Mouse (Mus musculus) forebrain, embryonic 14.5 days (tissue): ENCODE data around the gene Mpnd. TPM values are rescaled to one million over a fixed set of nuclear protein-coding genes. Genes with fewer than 3 reads are reported as not detected.
A peak's percentile ranks its signal among the peaks of the same experiment; 100 is the strongest.

Experiments
- ATAC-seq: fragments of 200-750 bp; cut with Nextera tagmentation; 2 replicates; pipeline ENCODE4 v1.8.0; 2017; ENCODE audit warnings: mild to moderate bottlenecking, moderate library complexity
- DNase-seq: peaks from one replicate; pipeline ENCODE4 v3.0.0-alpha.2; 2015; ENCODE audit warnings: low spot score
- H3K27ac ChIP-seq: fragments of 300-500 bp; sonication (generic); 2 replicates; pipeline ENCODE4 v1.5.1; 2014; ENCODE audit warnings: low read depth, mild to moderate bottlenecking, control low read depth, low read length, moderate library complexity
- H3K27me3 ChIP-seq: fragments of 300-500 bp; sonication (generic); replicated peaks from 2 replicates; pipeline ENCODE4 v1.6.1; 2014; ENCODE audit warnings: low read length, control low read depth, mixed read lengths; ENCODE audit not compliant: control insufficient read depth, insufficient read depth
- H3K36me3 ChIP-seq: fragments of 300-500 bp; sonication (generic); 2 replicates; pipeline ENCODE4 v1.6.1; 2014; ENCODE audit warnings: low read length, control low read depth; ENCODE audit not compliant: control insufficient read depth, insufficient read depth
- H3K4me1 ChIP-seq: fragments of 300-500 bp; sonication (generic); 2 replicates; pipeline ENCODE4 v1.6.1; 2014; ENCODE audit warnings: antibody characterized with exemption, low read length, control low read depth; ENCODE audit not compliant: control insufficient read depth, insufficient read depth
- H3K4me2 ChIP-seq: fragments of 300-500 bp; sonication (generic); 2 replicates; pipeline ENCODE4 v1.6.1; 2014; ENCODE audit warnings: mild to moderate bottlenecking, control low read depth, low read length
- H3K4me3 ChIP-seq: fragments of 300-500 bp; sonication (generic); 2 replicates; pipeline ENCODE4 v1.5.1; 2014; ENCODE audit warnings: low read depth, low read length, control low read depth
- H3K9ac ChIP-seq: fragments of 300-500 bp; sonication (generic); 2 replicates; pipeline ENCODE4 v1.6.1; 2014; ENCODE audit warnings: mild to moderate bottlenecking, low read length, control low read depth, moderate library complexity
- H3K9me3 ChIP-seq: fragments of 300-500 bp; sonication (generic); replicated peaks from 2 replicates; pipeline ENCODE4 v1.6.1; 2016; ENCODE audit warnings: low read length, control low read depth, mixed read lengths; ENCODE audit not compliant: control insufficient read depth
- WGBS: fragments of 180-500 bp; shearing (Covaris S2); extraction: QIAGEN DNeasy Blood & Tissue Kit; methylation state at CpG from one replicate; pipeline ENCODE4 v1.1.7; 2014; 5-methylcytosine and 5-hydroxymethylcytosine counted together
- polyA plus RNA-seq: library from polyadenylated mRNA; unstranded; fragments of >200 nt; fragmentation: Nextera tagmentation; extraction: Ambion mirVana; gene quantifications from 2 replicates; pipeline ENCODE4 v1.2.1, GENCODE M21; 2014

Mpnd gene
- polyA plus RNA-seq, 1 experiment from 2014 or later = 170 TPM

DNA sequence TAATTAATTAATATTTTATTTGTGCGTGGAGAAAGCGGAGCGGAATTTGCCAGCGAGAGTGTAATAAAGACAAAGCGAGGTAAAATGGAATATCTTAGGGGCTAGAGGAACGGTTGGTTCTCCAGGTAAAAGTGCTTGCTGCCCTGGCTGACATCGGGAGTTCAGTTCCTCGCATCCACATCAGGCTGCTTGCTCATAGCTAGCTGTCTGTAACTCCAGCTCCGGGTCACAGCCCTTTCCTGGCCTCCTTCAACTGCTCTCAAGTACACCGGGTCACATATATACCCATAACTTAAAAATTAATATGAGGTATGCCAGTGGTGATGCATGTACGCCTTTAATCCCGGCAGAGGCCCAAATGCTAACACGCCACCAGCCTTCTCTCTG is 31.4 kb downstream of the Mpnd start:
- WGBS = 38% methylated on average over 13 of the region's 13 CpGs
- ATAC-seq = peak; percentile 11
- H3K27ac ChIP-seq = no peak overlapping the region

DNA sequence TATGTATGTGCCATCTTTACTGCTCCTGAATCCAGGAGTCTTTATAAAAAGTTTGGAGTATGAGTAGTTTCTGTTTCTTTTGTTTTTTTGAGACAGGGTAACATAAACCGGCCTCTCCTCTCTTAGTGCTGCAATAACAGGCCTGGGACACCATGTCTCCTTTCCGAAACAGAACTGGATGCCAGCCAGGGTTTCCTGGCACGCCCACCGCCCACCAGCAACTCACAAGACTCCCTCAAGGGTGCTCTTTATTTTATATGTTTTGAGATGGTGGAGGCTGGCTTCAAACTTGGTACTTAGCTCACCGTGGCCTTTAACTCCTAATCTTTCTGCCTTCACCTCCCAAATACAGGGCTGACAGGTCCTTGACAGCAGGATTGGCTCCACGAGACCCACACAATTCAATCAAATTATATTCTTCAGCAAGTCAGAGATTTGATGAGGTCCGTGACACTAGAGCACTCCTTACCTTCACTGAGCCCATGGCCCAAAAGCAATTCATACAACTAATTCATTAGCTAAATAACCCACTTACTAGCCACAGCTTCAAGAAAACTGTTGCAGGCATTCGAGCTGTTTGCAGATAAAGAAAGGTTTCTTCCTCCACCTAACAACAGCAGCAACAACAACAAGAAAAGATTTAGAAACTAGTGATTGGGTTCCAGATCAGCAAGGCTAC is 33.2 kb downstream of the Mpnd start:
- peaks cover 13% of the 10 kb centered on the region for H3K4me1 ChIP-seq
- DNase-seq = no peak
- no peak overlapping the region for H3K27ac ChIP-seq
- H3K9me3 ChIP-seq = no peaks in the 10 kb centered on the region
- no peak overlapping the region for H3K4me3 ChIP-seq
- no peak overlapping the region for H3K4me2 ChIP-seq
- WGBS = 83% methylated on average over 8 of the region's 8 CpGs
- no peak for ATAC-seq
- peaks cover 12% of the 10 kb centered on the region for H3K36me3 ChIP-seq
- H3K9ac ChIP-seq = no peak overlapping the region
- H3K27me3 ChIP-seq = no peaks in the 10 kb centered on the region

More for the DNA sequence above, 31.4 kb downstream of the Mpnd start:
- peaks cover 20% of the 10 kb centered on the region for H3K36me3 ChIP-seq
- no peaks in the 10 kb centered on the region for H3K9me3 ChIP-seq
- no peaks in the 10 kb centered on the region for H3K27me3 ChIP-seq
- H3K4me2 ChIP-seq = peak overlapping the region; percentile 30
- H3K9ac ChIP-seq = peak overlapping the region; percentile 35; the same call in 1 of the 2 replicates
- peak overlapping the region; percentile 89 for H3K4me3 ChIP-seq
- no peak for DNase-seq
- peaks cover 13% of the 10 kb centered on the region for H3K4me1 ChIP-seq

DNA sequence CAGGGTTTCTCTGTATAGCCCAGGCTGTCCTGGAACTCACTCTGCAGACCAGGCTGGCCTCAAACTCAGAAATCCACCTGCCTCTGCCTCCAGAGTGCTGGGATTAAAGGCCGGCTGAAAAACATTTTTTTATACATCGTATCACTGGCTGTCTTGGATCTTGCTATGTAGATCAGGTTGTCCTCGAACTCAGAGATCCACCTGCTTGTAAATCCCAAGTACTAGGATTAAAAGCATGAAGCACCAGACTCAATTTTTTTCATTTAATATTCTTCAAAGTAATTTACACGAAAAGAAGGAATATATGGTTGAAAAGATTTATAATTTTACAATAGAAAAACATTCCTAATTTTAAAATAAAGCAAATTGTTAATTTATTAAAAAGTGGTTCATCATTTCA is 33.8 kb downstream of the Mpnd start:
- no peak overlapping the region for H3K27ac ChIP-seq

DNA sequence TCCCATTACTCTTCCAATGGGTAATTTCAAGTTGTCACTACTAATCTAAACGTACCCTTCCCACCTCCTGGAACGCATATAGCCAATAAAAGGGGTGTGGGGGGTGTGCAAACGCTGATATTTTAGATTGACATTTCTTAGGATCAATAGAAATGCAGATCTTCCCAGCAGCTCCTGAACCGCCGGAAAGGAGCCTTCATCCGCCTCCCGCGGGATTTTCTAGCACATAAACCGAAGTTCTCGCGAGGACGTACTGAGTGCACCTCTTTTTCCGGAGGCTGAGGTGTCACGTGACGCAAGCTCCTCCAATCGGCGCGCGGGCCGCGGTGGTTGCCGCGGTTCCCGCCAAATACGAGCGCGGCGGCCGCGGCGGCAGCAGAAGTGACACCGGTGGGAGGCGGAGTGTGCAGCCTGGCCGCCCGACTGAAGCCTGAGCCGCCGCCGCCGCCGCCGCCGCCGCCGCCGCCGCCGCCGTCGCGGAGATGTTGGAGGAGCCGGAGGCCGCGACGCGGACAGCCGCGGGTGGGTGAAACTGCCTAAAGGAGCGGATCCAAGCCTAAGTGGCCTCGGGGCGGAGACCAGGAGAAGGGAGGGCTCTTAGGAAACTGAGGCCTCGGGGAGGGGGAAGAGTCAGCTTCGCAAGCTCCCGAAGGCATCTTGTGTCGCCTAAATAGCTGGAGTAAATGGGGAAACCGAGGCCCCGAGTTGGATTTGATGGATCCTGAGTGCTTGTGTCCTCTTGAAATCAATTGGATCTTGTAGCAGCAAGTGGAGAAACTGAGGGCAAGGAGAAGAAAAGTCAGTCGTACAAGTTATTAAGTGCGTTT is 34.7 kb downstream of the Mpnd start, which contains the start of gene Chaf1a:
Gene Chaf1a (plus strand): TSS at position 410 of the 827 bp plus-strand sequence.
- H3K4me2 ChIP-seq = peak within 1 kb of the TSS; percentile 88
- H3K27ac ChIP-seq = peak within 1 kb of the TSS; percentile 54
- peak; percentile 87 for ATAC-seq
- DNase-seq = peak; percentile 100
- peaks cover 13% of the 10 kb centered on the region for H3K36me3 ChIP-seq
- peaks cover 10% of the 10 kb centered on the region for H3K4me1 ChIP-seq
- H3K9me3 ChIP-seq = no peaks in the 10 kb centered on the region
- H3K4me3 ChIP-seq = peak within 1 kb of the TSS; percentile 75
- under 1% methylated on average over 66 of the region's 68 CpGs for WGBS
- H3K9ac ChIP-seq = peak within 1 kb of the TSS; percentile 72
- no peaks in the 10 kb centered on the region for H3K27me3 ChIP-seq

More for the DNA sequence above, 33.8 kb downstream of the Mpnd start:
- H3K4me1 ChIP-seq = peaks cover 13% of the 10 kb centered on the region
- ATAC-seq (no peak), DNase-seq (no peak)
- H3K4me3 ChIP-seq = peak overlapping the region; percentile 75; the same call in 1 of the 2 replicates
- H3K27me3 ChIP-seq = no peaks in the 10 kb centered on the region
- 79% methylated on average over 4 of the region's 4 CpGs for WGBS
- peak overlapping the region; percentile 54; the same call in 1 of the 2 replicates for H3K4me2 ChIP-seq
- H3K9ac ChIP-seq = no peak overlapping the region
- peaks cover 11% of the 10 kb centered on the region for H3K36me3 ChIP-seq
- H3K9me3 ChIP-seq = no peaks in the 10 kb centered on the region

DNA sequence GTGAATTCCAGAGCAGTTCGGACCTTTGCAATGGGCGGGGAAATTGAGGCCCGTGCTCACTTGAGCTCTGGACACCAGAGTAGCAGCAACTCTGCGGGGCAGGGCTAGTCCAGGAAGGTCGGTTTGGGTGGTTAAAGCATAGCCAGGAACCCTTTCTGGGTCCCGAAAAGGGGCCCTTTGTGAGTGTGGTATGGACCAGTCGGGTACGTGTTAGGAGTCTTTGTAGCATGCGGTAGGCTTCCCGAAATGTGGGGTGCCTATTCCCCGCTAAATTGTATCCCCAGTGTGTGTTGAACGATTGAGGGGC is 35.3 kb downstream of the Mpnd start:
- peak overlapping the region; percentile 75 for H3K4me3 ChIP-seq
- peak overlapping the region; percentile 88 for H3K4me2 ChIP-seq
- H3K4me1 ChIP-seq = peaks cover 5% of the 10 kb centered on the region
- H3K27me3 ChIP-seq = no peaks in the 10 kb centered on the region
- peaks cover 18% of the 10 kb centered on the region for H3K36me3 ChIP-seq
- DNase-seq (no peak), ATAC-seq (no peak)
- 0 out of 2 replicates have a peak overlapping the region, but pooled peaks have one; percentile 54 for H3K27ac ChIP-seq
- H3K9me3 ChIP-seq = no peaks in the 10 kb centered on the region
- under 1% methylated on average over 12 of the region's 12 CpGs for WGBS
- H3K9ac ChIP-seq = peak overlapping the region; percentile 72

DNA sequence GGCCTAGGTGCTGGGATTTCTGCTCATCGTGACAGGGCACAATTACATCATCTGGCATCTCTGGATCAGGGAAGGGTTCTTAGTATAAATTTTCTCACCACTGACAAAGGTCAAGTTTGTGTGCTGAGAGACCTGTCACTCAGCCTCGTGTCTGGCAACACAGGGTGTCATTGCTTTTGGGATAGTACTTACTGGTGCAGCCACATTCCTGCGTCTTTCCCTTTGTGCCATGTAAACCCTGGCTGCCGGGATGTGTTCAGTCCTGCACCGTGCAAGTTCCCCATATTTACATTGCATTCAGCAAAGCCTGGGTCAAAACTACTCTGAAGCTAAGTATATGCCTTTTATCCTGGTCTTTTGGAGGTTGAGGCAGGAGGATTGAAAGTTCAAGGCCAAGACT is 45.9 kb downstream of the Mpnd start:
- Histone ChIP-seq H3K4me2 (no peak overlapping the region), H3K27me3 (no peaks in the 10 kb centered on the region), H3K36me3 (peaks cover 52% of the 10 kb centered on the region), H3K4me3 (no peak overlapping the region), H3K27ac (no peak overlapping the region), H3K9ac (no peak overlapping the region), H3K9me3 (no peaks in the 10 kb centered on the region), H3K4me1 (no peaks in the 10 kb centered on the region)
- WGBS = 91% methylated on average over 5 of the region's 5 CpGs
- DNase-seq (no peak), ATAC-seq (no peak)

DNA sequence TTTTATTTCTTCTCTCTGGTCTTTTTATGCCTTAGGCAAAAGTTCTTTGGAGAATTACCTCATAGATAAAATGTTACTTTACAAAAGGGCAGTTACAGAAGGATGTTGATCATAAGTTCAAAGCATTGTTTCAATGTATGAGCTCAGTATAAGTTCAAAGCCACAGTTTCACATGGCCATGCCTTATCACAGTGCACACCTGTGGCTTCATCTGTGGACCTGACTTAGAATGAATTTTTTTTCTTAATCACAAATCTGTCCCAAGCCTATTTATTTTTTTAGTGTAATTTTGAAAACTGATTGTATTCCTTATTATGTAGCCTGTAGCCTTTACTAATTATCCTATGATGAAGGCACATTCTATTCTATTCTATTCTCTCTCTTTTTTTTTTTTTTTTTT is 49.4 kb downstream of the Mpnd start:
- Histone ChIP-seq H3K4me1 (no peaks in the 10 kb centered on the region), H3K9me3 (no peaks in the 10 kb centered on the region), H3K36me3 (peaks cover 52% of the 10 kb centered on the region), H3K4me2 (no peak overlapping the region), H3K9ac (no peak overlapping the region), H3K27me3 (no peaks in the 10 kb centered on the region), H3K27ac (no peak overlapping the region), H3K4me3 (no peak overlapping the region)
- DNase-seq = no peak
- ATAC-seq = no peak

DNA sequence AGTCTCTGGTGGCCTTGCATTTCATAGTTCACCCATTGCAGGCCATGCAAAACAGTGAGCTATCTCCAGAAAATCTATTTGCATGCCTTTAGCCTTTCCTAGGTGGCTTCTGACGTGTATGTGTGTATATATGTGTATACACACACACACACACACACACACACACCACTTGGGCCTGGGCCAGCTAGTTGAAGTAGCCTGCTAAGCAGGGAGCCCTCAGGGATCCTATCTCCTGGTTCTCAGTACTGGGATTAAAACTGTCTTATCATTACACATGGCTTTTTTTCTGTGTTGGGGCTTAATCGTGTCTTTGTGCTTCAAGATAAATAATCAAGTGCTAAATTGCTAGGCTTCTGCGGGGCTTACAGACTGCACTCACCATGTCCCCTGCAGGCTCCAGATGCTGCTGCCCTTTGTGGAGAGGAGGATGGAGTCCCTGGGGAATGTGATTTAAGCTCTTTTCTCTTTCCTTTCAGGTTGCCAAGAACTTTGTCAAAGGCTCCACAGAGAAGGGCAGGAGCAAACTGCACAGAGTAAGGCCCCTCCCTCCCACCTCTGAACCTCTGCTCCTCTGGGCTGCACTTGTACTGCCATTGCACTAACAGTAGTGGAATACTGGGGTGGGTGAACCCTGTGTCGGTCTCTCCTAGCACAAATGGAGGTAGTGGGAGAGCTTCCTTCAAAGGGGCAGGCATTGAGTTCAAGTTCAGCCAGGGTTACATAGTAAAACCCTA is 50.6 kb downstream of the Mpnd start:
- H3K4me3 ChIP-seq = no peak overlapping the region
- no peak for ATAC-seq
- WGBS = 67% methylated on average over 4 of the region's 4 CpGs
- H3K9ac ChIP-seq = no peak overlapping the region
- no peaks in the 10 kb centered on the region for H3K27me3 ChIP-seq
- peaks cover 55% of the 10 kb centered on the region for H3K36me3 ChIP-seq
- H3K4me1 ChIP-seq = no peaks in the 10 kb centered on the region
- no peaks in the 10 kb centered on the region for H3K9me3 ChIP-seq
- no peak for DNase-seq
- no peak overlapping the region for H3K27ac ChIP-seq
- no peak overlapping the region for H3K4me2 ChIP-seq
